Mouse (Mus musculus) MEL (cell line): ENCODE measurements around the gene Anxa10.

Experiments
- BHLHE40 ChIP-seq: IDR thresholded peaks from 2 replicates; pipeline ENCODE4 v1.6.1; 2012; ENCODE audit warnings: low read depth, mild to moderate bottlenecking, inconsistent platforms, low read length, improper control_type of control experiment, borderline replicate concordance
- CHD2 ChIP-seq: IDR thresholded peaks from 2 replicates; pipeline ENCODE4 v1.6.1; 2011; ENCODE audit warnings: low read length, improper control_type of control experiment
- CTCF ChIP-seq, 3 experiments: IDR thresholded peaks in 2 of 3; conservative IDR thresholded peaks in 1 of 3; 2 replicates each; pipeline ENCODE4 v1.5.1; 2011 to 2012; ENCODE audit warnings: low read length in 3 of 3, low read depth in 2 of 3, mild to moderate bottlenecking in 2 of 3, improper control_type of control experiment in 1 of 3, inconsistent platforms in 1 of 3, mixed read lengths in 1 of 3, moderate library complexity in 1 of 3; ENCODE audit not compliant: control insufficient read depth in 1 of 3, insufficient read depth in 1 of 3, poor library complexity in 1 of 3, severe bottlenecking in 1 of 3
- ELF1 ChIP-seq: IDR thresholded peaks from 2 replicates; pipeline ENCODE4 v1.6.1; 2014; ENCODE audit warnings: low read depth, mild to moderate bottlenecking, inconsistent platforms, low read length, improper control_type of control experiment, moderate library complexity
- EP300 ChIP-seq, 2 experiments: IDR thresholded peaks; 2 replicates each; pipeline ENCODE4 v1.6.1; 2011; ENCODE audit warnings: improper control_type of control experiment in 2 of 2, low read length in 2 of 2, low read depth in 1 of 2, mild to moderate bottlenecking in 1 of 2
- GABPA ChIP-seq: IDR thresholded peaks from 2 replicates; pipeline ENCODE4 v1.6.1; 2012; ENCODE audit warnings: low read depth, mild to moderate bottlenecking, inconsistent platforms, low read length, improper control_type of control experiment, moderate library complexity
- HCFC1 ChIP-seq: IDR thresholded peaks from 2 replicates; pipeline ENCODE4 v1.6.1; 2012; ENCODE audit warnings: low read depth, mild to moderate bottlenecking, inconsistent platforms, low read length, improper control_type of control experiment, moderate library complexity
- KAT2A ChIP-seq: conservative IDR thresholded peaks from 2 replicates; pipeline ENCODE4 v1.6.1; 2012; ENCODE audit warnings: low read depth, low read length, improper control_type of control experiment, inconsistent platforms
- MEF2A ChIP-seq: IDR thresholded peaks from 2 replicates; pipeline ENCODE4 v1.6.1; 2014; ENCODE audit warnings: low read depth, mild to moderate bottlenecking, inconsistent platforms, low read length, improper control_type of control experiment; ENCODE audit not compliant: poor library complexity, insufficient replicate concordance, severe bottlenecking; ENCODE audit errors: extremely low read depth
- POLR2A ChIP-seq, 2 experiments: IDR thresholded peaks; 2 replicates each; pipeline ENCODE4 v1.6.1; 2011 to 2012; ENCODE audit warnings: low read length in 2 of 2, mild to moderate bottlenecking in 2 of 2, control low read depth in 1 of 2, improper control_type of control experiment in 1 of 2, low read depth in 1 of 2, moderate library complexity in 1 of 2; ENCODE audit not compliant: control insufficient read depth in 1 of 2, insufficient read depth in 1 of 2, poor library complexity in 1 of 2
- SIN3A ChIP-seq: IDR thresholded peaks from 2 replicates; pipeline ENCODE4 v1.6.1; 2012; ENCODE audit warnings: low read length, improper control_type of control experiment, inconsistent platforms
- UBTF ChIP-seq: IDR thresholded peaks from 2 replicates; pipeline ENCODE4 v1.6.1; 2012; ENCODE audit warnings: low read depth, mild to moderate bottlenecking, inconsistent platforms, low read length, improper control_type of control experiment, moderate library complexity, borderline replicate concordance; ENCODE audit not compliant: insufficient read depth

DNA sequence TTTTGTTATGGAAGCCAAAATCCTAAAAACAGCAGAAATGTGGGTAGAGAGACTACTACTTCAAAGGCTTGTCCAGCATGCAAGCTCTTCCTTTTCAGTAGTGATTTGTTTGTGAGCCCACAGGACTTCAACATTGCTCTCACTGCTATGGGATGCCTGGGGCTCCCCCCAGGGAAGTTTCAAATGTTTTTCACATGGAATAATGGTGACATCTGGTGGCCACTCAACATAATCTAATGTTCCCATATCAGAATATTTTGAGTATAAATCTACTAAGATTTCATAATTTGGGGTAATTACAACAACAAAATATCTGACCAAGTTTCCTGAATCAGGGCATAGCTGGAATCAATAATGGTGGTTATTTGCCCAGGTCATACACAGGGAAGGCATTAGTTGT lies 62.6 kb downstream of the Anxa10 start:
- TF ChIP-seq POLR2A (IDR thresholded peaks at IDR 0.05; ENCODE audit: control insufficient read depth in 1 of 2, insufficient read depth in 1 of 2, low read depth in 1 of 2, low read length in 2 of 2, poor library complexity in 1 of 2) (no peak), BHLHE40 (no peak), HCFC1 (no peak), CTCF (IDR thresholded peaks at IDR 0.05 in 2 of 3, conservative IDR thresholded peaks at IDR 0.05 in 1 of 3; ENCODE audit: control insufficient read depth in 1 of 3, insufficient read depth in 1 of 3, low read depth in 2 of 3, low read length in 3 of 3, poor library complexity in 1 of 3, severe bottlenecking in 1 of 3) (peak in 1 of 3 experiments; percentile 14; a peak in 1 of 6 replicates), EP300 (IDR thresholded peaks at IDR 0.05; ENCODE audit: low read depth in 1 of 2, low read length in 2 of 2) (no peak), GABPA (no peak), MEF2A (no peak), UBTF (no peak), ELF1 (no peak), CHD2 (no peak), KAT2A (no peak), SIN3A (no peak)
